Mouse (Mus musculus) embryo, embryonic 9.5 days (tissue): Measurements from ENCODE around the gene Lcat.
A peak's percentile ranks its signal among the peaks of the same experiment; 100 is the strongest.

ENCODE experiments used
- DNase-seq: peaks from one replicate; pipeline ENCODE4 v3.0.0-alpha.2; 2017; ENCODE audit errors: extremely low spot score

Lcat gene

GRCm38 (mm10) chr8:105949350-105949749, 6.2 kb upstream of the Lcat start:
- no peak for DNase-seq

GRCm38 (mm10) chr8:105942542-105942941, 640 bp downstream of the Lcat start:
- DNase-seq: no peak

- no peak for DNase-seq
Measured at GRCm38 (mm10) chr8:105942026-105942425, 1.2 kb downstream of the Lcat start.

GRCm38 (mm10) chr8:105938306-105938669, 4.9 kb downstream of the Lcat start, which contains the start of gene Psmb10:
Gene Psmb10 (minus strand): TSS chr8:105938444.
- DNase-seq: no peak

GRCm38 (mm10) chr8:105937496-105938305, 5.5 kb downstream of the Lcat start:
- peak; percentile 39 for DNase-seq

- DNase-seq: peak; percentile 89
Measured at GRCm38 (mm10) chr8:105936866-105937475, 6.2 kb downstream of the Lcat start.

GRCm38 (mm10) chr8:105935863-105936603, 7.1 kb downstream of the Lcat start:
- DNase-seq: no peak

GRCm38 (mm10) chr8:105935105-105935504, 8.1 kb downstream of the Lcat start:
- DNase-seq: no peak

- DNase-seq: no peak
Measured at GRCm38 (mm10) chr8:105933762-105934161, 9.4 kb downstream of the Lcat start, which contains the start of gene Ctrl. Gene Ctrl (minus strand): TSS chr8:105933862.

GRCm38 (mm10) chr8:105932525-105932924, 10.7 kb downstream of the Lcat start:
- DNase-seq: no peak

GRCm38 (mm10) chr8:105931271-105931670, 11.9 kb downstream of the Lcat start:
- no peak for DNase-seq

- DNase-seq: peak; percentile 89
Measured at GRCm38 (mm10) chr8:105930602-105931001, 12.6 kb downstream of the Lcat start.

GRCm38 (mm10) chr8:105925123-105925522, 18.1 kb downstream of the Lcat start:
- no peak for DNase-seq

- DNase-seq: no peak
Measured at GRCm38 (mm10) chr8:105919390-105919789, 23.8 kb downstream of the Lcat start.

GRCm38 (mm10) chr8:105900941-105901616, 42.1 kb downstream of the Lcat start:
- no peak for DNase-seq

GRCm38 (mm10) chr8:105900180-105900940, 42.8 kb downstream of the Lcat start, which contains the start of gene Pskh1:
Gene Pskh1 (plus strand): TSS chr8:105900441.
- DNase-seq: peak; percentile 97

- DNase-seq: no peak
Measured at GRCm38 (mm10) chr8:105897801-105898480, 45.2 kb downstream of the Lcat start.

GRCm38 (mm10) chr8:105893339-105893738, 49.8 kb downstream of the Lcat start, which contains the start of gene Nrn1l:
Gene Nrn1l (plus strand): TSS chr8:105893567.
- peak; percentile 79 for DNase-seq

GRCm38 (mm10) chr8:105892432-105892831, 50.8 kb downstream of the Lcat start:
- DNase-seq: no peak

- no peak for DNase-seq
Measured at GRCm38 (mm10) chr8:105890870-105891269, 52.3 kb downstream of the Lcat start.
